Mouse (Mus musculus) testis, adult 2 months (tissue): ENCODE results near the gene Efcab1.

Experiments used
- CTCF ChIP-seq: fragments of 200-500 bp; IDR thresholded peaks from 2 replicates; pipeline ENCODE4 v1.5.1; 2012; ENCODE audit warnings: low read depth, mild to moderate bottlenecking, inconsistent platforms, low read length, moderate library complexity; ENCODE audit not compliant: control insufficient read depth, insufficient read depth, insufficient replicate concordance
- POLR2A ChIP-seq: fragments of 200-500 bp; IDR thresholded peaks from 2 replicates; pipeline ENCODE4 v1.6.1; 2012; ENCODE audit warnings: low read depth, mild to moderate bottlenecking, inconsistent platforms, low read length, moderate library complexity; ENCODE audit not compliant: control insufficient read depth

GRCm38 (mm10) chr16:14951894-14952293, 45.5 kb downstream of the Efcab1 start:
- TF ChIP-seq CTCF: no peak
- TF ChIP-seq POLR2A: no peak
